Mouse (Mus musculus): ENCODE results near the gene Ptprm.
"Not testable (repeated sequence)": the region's sequence is repeated elsewhere in the genome, so short reads cannot be mapped to it uniquely, and the experiment has no call there.

The Ptprm gene

DNA sequence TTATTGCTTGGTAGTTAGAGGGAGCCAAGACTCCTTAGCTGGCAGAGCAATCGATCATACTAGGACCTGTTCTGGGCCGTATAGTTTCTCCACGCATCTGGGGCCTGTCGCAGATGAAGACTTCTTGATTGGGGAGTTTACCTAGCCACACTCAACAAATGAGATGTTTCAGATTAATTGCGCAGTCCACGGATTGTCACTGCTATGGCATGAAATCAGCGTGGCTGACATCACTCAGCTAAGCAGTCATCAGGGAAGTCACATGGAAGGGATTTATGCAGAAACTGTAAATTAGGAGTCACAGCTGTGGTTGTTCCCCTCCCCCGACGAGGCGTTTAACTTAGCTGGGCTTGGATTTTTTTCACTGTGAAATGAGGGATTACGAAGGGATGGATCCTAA, 479.4 kb downstream of the Ptprm start:
- no peak for DNase-seq (ENCODE audit: low spot score)

DNA sequence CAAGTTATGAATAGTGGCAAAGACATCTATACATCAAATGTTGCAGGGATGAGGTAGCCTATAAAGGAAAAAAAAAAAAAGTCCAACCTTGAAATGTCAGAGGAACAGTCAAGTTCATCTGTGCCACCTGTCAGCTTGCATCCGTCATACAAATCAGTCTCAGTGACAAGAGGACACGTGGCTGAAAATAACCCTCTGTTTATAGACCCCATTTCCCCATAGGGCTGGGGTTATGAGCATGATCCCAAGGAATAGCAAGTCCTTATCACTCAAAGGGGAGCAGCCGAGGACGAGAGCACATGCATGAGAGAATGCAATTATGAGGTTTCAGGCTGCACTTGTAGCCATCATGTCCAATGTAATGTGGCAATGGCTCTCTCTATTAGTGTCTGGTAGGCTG, 482.9 kb downstream of the Ptprm start:
- no peak for DNase-seq (ENCODE audit: low spot score)

DNA sequence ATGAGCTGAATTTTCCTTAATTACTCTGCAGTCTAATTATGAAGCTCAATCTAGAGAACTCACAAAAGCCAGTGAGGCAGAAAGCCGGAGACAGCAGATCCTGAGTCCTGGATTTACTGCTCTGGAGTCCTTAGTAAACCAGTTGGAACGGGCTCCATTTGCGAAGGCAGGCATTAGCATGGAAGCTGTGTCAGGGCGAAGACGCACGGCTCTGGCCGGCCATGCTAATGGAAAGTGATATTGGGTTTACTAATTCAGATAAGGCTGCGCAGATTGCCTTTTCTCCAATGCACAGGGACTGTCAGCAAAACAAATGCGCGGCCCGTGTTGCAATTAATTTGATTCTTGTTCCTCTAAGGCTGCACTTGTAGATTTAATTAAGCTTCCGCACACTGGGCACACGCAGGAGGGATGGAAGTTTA, 484.7 kb downstream of the Ptprm start:
- DNase-seq (ENCODE audit: low spot score), result no peak

DNA sequence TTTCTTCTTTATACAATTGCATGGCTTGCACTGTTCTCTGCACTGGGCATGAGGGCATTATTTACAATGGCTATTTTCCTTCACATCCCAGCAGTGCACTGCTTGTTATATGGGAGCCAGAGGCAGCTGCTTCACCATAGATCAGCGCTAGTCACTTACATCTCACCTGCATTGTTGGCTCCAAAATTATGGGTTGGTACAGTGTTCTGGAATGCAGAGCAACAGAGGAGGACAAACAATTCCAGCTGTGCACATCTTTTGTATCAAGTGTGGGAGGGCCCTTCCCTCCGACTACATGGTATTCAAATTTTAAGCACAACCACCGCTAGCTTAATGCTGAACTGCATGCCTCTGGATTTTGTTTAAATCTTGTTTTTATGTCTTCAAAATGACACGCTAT, 489.8 kb downstream of the Ptprm start:
- no peak for DNase-seq (ENCODE audit: low spot score)

DNA sequence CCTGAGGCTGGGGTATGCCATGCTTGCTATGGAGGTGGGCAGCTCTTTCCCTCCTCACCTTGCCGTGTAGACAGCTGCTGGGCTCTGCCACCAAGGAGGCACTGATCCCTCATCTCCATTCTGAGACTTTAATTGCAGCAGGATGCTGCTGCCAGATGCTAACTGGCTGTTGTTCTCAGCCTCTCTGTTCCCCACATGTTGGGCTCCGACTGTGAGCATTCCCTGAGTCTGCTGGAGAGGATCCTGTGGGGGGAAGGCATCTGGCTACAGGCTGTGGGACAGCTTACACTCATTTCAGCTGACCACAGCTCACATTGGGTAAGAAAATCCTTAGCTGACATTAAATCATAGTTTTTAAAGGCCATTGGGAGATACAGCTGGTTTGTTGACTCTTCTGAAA, 492.7 kb downstream of the Ptprm start:
- no peak for DNase-seq (ENCODE audit: low spot score)

DNA sequence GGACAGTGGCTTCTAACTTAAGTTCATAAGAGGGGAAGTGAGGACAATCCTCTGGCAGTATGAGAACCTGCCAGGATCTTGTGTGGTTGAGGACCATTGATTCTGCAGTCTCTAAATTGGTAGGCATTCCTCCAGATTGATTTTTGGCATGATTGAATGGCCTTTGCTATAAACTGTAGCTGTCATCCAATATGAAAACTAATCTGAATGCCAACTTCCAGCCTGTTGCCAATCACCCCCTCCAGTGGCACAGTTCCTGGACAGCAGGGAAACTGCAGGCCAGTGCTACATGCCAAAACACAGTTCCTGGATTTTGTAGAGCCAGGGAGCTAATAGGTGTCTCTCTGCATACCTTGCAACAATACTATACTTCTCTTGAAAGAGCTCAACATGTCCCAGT, 495.5 kb downstream of the Ptprm start:
- DNase-seq (ENCODE audit: low spot score), result no peak

DNA sequence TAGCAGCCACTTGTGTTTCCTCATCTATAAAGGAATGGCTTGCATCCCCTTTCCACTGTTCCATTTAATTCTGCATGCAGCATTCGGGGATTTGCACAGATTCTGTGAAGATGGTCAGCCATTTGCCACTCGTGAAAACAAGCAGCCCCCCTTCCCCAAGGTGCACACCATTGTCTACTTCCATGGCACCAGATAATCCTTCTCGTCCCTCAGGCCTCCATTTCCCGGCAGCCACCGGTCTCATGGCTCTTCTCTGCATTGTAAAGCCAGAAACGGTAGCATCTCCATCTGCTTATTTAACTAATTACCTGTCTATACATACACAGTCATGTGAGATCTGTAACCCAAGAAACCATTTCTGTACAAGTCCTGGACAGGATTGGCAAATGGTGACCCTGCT, 501.8 kb downstream of the Ptprm start:
- no peak for DNase-seq (ENCODE audit: low spot score)

DNA sequence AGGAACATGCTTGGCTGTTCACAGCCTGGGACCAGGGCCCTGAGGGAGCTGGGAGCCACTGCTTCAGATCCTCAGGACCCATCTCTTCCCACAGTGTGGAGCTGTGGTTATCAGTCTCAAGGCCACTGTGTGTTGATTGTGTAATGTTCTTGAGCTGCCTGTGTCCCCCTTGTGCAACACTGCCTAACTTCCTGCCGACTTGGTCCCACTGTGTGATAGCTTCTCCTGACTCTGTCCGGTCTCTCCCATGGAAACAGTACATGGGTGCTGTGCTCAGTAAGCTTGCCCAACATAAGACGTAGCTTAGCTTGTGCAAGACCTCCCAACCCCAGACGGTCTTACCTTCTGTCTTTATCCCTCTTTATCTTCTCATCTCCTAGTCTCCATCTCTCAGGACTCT, 507.2 kb downstream of the Ptprm start:
- DNase-seq (ENCODE audit: low spot score), result not testable (repeated sequence)

DNA sequence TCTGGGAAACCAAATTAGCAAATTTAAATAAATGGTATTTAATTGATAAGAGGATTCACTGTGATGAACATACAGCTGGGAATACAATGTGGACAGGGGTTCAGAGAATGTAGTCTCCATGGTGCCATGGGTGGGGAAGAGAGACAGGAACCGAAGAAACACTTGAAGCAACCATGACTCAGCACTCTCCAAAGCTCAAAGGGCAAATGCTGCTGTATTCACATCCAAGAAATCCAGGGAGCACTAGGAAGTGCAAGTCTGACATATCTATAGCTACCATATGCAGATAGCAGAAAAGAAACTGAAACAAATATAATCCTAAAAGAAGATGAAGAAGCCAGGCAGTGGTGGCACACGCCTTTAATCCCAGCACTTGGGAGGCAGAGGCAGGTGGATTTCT, 531.9 kb downstream of the Ptprm start:
- no peak for DNase-seq (ENCODE audit: low spot score)

DNA sequence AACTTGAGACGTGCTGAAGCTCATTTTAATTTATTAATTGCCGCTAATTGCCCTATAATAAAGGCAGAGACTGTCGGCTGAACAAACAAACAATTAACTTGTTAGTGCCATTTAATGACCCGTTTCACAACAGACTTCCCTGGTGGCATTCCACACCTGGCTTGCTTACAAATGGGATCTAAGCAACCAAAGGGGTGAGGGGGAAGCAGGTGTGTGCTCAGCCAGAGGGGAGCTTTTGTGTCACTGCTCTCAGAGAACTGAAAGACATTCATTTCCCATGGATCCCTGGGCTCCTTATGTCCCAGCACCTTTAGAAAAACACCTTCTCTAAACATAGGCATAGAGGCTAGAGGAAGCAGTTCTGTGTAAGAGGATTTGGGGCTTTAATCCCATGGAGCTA, 536.9 kb downstream of the Ptprm start:
- no peak for DNase-seq (ENCODE audit: low spot score)

DNA sequence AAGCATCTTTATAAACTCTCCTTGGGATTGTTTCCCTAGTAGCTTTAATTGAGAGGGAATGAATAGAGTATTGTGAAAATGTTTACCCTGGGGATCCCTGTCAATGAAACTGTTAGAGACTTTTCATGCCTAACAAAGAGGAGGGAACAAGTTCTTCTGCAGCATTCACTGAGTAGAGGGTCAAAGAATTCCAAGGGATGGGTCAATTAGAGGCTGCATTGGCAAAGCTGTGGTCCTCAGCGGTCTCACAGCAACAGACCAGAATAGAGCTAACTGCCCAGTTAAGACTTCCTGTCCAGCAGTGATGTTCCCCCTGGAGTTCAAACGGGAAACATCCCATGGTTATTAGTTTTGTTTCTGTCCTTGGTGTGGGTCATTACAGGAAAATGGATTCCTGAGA, 538.3 kb downstream of the Ptprm start:
- DNase-seq (ENCODE audit: low spot score), result no peak

DNA sequence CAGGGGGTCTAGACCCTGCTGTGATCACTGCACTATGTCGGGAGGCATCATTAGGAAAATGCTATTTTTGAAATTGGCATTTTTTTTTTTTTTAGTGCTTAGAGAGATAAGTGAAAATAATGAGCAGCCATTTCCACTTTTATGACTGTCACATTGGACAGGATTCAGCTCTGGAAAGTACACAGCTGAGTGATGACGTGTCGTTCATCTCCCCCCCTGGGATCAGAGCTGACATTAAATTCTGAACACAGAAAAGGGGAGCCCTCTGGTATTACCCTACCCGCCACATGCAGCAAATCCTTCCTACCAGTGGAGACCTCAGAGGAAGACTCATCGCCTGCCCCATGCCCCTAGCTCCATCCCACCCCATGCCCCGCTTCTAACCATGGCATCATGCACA, 540.5 kb downstream of the Ptprm start:
- DNase-seq (ENCODE audit: low spot score), result no peak

DNA sequence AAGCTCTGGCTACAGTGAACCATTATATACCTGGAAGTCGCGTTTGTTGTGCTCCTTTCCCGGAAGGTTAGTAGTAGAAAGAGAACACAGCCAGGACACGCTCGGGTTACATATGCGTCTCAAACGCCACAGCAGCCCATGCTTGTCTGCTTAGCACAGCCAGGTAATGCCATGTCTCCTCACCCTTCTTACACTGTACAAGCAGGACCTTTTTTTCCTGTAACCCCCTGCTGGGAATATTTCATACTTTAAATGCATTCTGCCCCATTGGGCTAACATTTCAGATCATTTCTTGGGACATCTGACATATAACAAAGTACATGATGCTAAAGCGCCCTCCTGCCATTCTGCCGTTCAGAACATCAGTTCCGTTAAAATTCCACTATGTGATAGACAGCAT, 540.9 kb downstream of the Ptprm start:
- no peak for DNase-seq (ENCODE audit: low spot score)

DNA sequence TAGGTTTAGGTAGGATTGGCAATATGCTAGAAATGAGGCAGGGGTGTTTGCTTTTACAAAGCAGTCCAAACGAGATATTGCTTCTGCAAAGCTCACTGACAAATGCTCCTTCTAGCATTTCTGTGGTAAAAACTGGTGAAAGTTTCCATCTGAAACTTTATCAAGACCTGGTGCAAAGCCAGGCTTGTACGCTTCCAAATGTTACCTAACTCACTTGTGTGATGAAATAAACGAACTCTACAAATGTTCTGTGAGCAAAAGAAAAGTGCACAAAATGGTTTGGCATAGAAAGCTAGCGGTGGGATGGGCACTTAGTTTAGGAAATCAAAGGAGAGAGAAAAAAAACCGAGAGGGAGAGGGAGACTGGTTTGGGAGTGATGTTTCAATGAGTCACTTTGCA, 544.5 kb downstream of the Ptprm start:
- no peak for DNase-seq (ENCODE audit: low spot score)

DNA sequence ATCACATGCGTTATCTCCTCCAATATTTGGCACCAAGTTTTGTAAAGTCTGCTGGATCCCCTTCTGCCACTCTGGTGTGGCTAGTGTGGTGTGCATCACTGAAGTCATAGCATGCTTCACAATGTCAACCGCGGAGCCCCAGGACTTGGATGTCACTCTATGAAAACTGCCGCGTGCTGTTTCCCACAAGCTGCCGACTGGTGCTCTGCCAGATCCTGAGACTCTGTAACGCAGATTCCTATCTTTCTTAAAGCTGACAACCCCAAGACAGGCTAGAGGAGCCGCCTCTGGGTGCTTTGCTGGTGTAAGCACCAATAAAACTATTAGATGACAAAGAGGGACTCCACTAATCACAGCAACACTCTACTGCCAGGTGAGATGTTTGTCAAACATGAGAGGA, 546.1 kb downstream of the Ptprm start:
- DNase-seq (ENCODE audit: low spot score), result no peak

DNA sequence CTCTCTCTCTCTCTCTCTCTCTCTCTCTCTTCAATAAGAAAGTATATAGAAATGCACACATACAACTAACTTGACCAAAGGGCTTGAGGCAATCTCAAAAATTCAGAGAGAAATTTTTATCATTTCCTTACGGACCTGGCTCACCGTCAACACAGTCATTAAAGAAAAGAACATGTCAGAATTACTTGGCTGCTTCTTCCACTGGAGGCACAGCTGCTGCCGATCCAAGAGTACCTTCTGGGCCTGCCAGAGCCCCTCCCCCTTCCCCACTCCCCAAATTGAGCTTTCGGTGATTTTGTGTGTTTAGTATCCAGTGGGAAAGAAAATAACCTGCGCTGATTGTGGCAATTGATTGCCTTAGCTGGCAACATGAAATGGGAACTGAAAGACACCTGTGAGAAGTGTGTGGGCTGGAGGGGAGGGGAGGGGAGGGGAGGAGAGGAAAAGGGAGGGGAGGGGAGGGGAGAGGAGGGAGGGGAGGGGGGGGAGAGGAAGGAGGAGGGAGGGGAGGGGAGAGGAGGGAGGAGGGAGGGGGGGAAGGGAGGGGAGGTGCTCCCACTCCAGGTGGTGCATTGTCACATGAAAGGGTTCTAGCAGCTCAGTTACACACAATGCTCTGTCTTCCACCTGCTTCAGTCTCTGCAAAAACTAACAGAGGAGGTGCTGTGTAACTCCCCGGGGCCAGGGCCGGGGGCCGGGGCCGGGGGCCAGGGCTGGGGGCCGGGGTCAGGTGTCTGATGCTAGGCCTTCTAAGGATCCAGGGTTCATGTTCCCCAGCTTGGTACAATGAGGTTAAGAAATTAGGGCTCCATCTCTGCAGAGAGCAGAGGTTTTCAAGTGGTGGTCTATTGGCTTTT, 552.2 kb downstream of the Ptprm start:
- DNase-seq (ENCODE audit: low spot score), result no peak

DNA sequence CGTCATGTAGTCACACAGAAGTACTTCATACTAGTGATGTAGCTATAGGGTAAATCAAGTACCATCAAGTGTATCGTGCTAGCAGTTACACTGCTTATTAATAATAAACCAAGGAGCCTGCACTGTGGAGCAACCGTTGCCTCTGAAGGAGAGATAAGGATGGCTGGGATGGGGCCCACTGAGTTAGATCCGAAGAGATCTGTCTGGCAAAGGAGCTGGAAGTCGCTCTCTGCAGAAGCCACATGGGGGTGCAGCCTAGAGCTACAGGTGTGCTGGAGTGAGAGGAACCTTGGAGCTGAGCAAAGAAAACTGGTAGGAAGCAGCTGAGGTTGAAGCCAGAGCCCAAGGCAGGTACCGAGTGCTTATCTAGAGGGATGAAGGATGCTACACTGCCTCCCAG, 554.0 kb downstream of the Ptprm start:
- no peak for DNase-seq (ENCODE audit: low spot score)

DNA sequence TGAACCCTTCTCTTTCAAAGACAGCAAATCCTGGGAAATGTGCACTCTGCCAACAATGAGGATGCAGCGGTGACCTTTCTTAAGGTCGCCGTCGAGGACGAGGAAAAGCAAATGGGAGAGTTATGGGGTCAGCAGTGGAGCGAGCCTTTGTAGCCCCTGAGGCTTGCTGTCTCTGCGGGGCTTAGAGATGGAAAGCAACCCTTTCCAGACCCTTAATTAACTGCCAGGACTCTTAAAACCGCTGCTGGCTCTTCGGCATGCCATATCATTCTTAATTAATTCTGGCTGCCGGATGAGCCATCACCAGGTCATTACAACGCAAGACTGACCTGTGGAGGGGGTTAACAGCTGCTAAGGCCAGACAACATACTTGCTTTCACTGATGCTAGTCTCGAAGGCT, 568.1 kb downstream of the Ptprm start:
- DNase-seq (ENCODE audit: low spot score), result no peak

DNA sequence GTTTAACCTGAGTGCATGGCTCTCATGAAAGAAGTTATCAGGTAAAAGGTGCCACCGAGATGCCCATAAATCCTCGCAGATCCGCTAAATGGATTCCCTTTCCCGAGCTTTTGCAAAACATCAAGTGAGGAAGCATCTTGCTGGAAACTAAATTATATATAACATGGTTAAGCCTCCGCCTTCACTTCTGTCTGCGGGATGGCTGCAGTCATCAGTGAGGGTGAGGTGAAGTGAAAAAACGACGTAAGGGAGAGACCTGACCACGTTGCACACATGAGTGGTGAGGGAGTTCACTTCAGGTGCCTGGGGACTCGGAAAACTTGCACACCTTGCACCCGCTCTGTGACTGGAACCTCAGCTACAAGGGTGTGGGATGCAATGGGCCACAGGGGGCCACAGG, 568.7 kb downstream of the Ptprm start:
- DNase-seq (ENCODE audit: low spot score), result no peak

DNA sequence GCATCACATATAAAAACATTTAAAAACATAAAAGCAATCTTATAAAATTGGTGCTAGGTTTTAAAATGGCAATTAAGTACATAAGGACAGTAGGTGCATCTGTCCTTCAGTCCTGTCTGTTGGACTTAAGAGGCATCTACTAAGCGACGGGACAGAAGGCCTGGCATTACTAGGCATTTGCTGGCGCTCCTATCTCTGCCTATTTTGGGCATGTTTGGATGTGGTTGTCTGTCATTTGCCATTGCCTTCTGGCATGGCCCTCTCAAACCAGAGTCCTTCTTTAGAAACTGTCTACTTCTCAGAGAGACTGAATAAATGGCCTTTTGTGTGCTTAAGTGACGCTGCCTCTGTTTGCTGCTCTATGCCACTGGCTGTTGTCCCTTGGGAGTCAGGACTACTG, 570.7 kb downstream of the Ptprm start:
- DNase-seq (ENCODE audit: low spot score), result no peak

DNA sequence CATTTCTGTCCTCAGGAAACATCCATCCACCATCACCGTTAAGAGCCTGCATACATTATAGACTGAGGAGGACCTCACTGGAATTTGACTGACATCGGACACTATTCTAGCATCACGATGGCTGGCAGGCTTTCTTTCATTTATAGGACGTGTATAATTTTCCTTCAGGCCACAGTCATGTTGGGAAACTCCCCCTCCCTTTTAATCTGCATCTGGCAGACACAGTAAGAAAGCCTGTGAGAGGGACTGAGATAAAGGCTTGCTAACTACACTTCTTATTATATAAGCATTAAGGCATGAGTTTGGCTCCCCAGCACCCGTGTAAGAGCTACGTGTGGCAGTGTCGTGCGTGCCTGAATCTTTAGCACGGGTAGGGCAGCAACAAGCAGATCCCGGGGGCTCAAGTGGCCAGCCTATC, 571.2 kb downstream of the Ptprm start:
- no peak for DNase-seq (ENCODE audit: low spot score)

DNA sequence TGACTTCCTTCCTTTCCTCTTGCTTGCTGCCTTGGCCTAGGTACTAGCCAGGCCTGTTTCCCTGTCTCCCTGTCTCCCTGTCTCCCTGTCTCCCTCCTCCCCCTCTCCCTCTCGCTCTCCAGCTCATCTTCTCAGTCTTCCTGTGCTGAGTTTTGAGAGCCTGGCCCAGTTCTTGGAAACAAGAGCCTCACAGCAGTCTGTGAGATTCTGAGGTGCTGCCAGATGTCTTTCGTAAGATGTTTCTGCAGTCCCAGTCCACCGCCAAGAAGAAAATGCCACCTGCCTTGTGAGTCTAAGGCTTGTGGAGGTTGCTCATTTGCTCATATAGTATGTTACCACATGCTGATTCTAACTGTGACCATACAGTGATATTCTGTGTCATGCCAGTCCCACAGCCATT, 572.3 kb downstream of the Ptprm start:
- DNase-seq (ENCODE audit: low spot score), result no peak

DNA sequence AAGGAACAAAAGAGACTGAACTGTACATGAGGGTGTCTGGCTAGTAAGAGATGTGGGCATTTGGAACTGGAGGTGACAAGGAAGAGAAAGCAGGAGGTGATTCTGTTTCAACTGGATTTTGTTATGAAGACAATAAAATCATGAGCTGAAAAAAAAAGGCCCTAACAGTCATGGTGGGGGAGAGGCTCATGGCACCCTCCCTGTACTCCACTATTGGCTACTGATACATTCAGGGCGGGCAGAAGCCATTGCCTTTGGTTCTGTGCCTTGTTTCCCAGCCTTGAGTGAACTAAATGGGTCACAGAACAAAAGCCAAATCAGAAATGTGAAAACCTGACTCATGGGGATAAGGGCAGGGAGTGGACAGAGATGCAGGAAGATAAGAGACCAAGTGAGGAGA, 575.2 kb downstream of the Ptprm start:
- DNase-seq (ENCODE audit: low spot score), result no peak
